Mouse (Mus musculus) limb, embryonic 10.5 days (tissue): ENCODE results near the gene Gcdh. TPM values are rescaled to one million over a fixed set of nuclear protein-coding genes. Genes with fewer than 3 reads are reported as not detected.

Experiments
- DNase-seq: peaks from one replicate; pipeline ENCODE4 v3.0.0-alpha.2; 2017; ENCODE audit warnings: low spot score
- H3K27ac ChIP-seq: fragments of 300-500 bp; sonication (generic); 2 replicates; pipeline ENCODE4 v1.5.1; 2016; ENCODE audit warnings: mild to moderate bottlenecking
- H3K27me3 ChIP-seq: fragments of 300-500 bp; sonication (generic); 2 replicates; pipeline ENCODE4 v1.6.1; 2016; ENCODE audit warnings: low read depth, mild to moderate bottlenecking; ENCODE audit not compliant: poor library complexity, severe bottlenecking
- H3K36me3 ChIP-seq: fragments of 300-500 bp; sonication (generic); 2 replicates; pipeline ENCODE4 v1.6.1; 2016; ENCODE audit warnings: mild to moderate bottlenecking, moderate library complexity
- H3K4me1 ChIP-seq: fragments of 300-500 bp; sonication (generic); 2 replicates; pipeline ENCODE4 v1.6.1; 2016
- H3K4me3 ChIP-seq: fragments of 300-500 bp; sonication (generic); 2 replicates; pipeline ENCODE4 v1.5.1; 2016; ENCODE audit warnings: mild to moderate bottlenecking, moderate library complexity
- H3K9me3 ChIP-seq: fragments of 300-500 bp; sonication (generic); replicated peaks from 2 replicates; pipeline ENCODE4 v1.6.1; 2016; ENCODE audit warnings: mild to moderate bottlenecking
- WGBS: fragments of 180-500 bp; shearing (Covaris S2); methylation state at CpG from one replicate; pipeline ENCODE4 v1.1.7; 2016; 5-methylcytosine and 5-hydroxymethylcytosine counted together
- polyA plus RNA-seq: library from polyadenylated mRNA; unstranded; fragments of >200 nt; fragmentation: Nextera tagmentation; extraction: Ambion mirVana; gene quantifications from 2 replicates; pipeline ENCODE4 v1.2.1, GENCODE M21; 2016

The Gcdh gene
- polyA plus RNA-seq, 1 experiment from 2014 or later: 54.2 TPM

DNA sequence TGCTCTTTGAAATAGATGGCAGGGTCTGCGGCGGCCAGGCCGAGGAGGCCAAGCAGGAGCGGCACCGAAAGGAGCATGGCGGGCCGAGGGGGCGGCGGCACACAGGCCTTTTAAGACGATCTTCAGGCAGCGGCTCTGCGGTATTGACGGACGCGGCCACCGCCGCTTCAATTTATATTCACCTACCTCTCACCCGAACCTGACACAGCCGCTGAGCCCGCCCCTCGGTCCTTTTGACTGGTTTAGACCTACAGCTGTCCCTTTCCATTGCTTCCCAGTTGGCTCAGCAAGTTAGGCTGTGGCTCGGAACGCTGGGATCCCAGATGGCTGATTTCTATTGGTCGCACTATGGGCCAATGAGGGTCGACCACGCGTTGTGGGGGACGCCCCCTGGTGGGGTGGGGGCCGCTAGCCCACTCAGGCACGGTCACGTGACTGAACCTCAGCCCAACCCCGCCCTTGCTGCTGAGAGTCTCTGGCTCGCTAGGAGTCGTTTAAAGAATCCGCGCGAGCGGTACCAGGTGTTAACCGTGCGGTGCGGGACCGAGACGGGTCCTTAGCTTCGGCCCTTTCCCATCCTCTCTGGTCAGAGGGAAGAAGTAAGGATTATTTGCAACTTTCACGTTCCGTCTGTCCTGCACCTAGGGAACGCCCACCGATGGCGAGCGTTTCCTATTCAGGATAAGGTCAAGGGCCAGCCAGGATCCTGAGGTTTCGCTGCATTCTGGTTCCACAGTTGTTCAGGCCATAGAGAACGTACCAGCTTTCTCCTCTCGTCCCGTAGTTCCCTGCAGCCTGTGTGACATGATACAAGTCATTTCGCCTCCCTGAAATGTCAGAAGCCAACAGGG, 46.8 kb downstream of the Gcdh start, which contains the start of gene Calr:
Gene Calr, minus strand, starts transcription at position 213 of the 851 bp plus-strand sequence.
- Histone ChIP-seq H3K27ac (peak within 1 kb of the TSS; percentile 94), H3K4me3 (peak within 1 kb of the TSS; percentile 95), H3K9me3 (no peaks in the 10 kb centered on the region), H3K27me3 (no peaks in the 10 kb centered on the region), H3K36me3 (peaks cover 42% of the 10 kb centered on the region), H3K4me1 (peaks cover 39% of the 10 kb centered on the region)
- DNase-seq: peak; percentile 99
- WGBS: under 1% methylated on average over 55 of the region's 55 CpGs

DNA sequence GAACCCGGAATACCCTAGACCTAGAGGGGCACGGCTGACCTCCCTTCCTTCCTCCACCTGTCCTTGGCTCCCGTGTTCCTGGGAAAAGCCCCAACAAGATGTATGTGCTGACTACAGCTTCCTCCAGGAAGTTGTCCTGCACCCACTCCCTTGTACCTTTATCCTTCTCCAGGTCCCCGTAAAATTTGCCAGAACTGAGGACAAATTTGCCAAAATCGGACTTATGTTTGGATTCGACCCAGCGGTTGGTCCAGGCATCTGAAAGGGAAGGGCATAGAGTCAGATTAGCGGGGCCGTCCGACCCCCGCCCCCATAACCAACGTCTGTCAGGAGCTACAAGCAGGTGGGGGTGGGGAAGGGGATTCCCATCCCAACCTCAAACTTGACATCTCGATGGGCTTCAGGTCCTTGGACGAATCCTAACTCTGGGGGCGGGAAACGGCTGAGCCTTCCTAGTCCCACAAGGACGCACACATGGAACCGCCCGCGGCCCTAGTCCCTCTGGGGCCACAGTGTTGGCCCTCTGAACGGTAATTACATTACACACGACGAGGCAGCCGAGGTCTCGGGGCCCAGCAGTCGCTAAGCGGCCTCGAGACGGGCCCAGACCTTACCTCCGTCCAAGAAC, 47.5 kb downstream of the Gcdh start:
- Histone ChIP-seq H3K4me1 (peaks cover 39% of the 10 kb centered on the region), H3K27me3 (no peaks in the 10 kb centered on the region), H3K36me3 (peaks cover 49% of the 10 kb centered on the region), H3K27ac (peak overlapping the region; percentile 94), H3K4me3 (peak overlapping the region; percentile 95), H3K9me3 (no peaks in the 10 kb centered on the region)
- no peak for DNase-seq
- under 1% methylated on average over 30 of the region's 30 CpGs for WGBS

DNA sequence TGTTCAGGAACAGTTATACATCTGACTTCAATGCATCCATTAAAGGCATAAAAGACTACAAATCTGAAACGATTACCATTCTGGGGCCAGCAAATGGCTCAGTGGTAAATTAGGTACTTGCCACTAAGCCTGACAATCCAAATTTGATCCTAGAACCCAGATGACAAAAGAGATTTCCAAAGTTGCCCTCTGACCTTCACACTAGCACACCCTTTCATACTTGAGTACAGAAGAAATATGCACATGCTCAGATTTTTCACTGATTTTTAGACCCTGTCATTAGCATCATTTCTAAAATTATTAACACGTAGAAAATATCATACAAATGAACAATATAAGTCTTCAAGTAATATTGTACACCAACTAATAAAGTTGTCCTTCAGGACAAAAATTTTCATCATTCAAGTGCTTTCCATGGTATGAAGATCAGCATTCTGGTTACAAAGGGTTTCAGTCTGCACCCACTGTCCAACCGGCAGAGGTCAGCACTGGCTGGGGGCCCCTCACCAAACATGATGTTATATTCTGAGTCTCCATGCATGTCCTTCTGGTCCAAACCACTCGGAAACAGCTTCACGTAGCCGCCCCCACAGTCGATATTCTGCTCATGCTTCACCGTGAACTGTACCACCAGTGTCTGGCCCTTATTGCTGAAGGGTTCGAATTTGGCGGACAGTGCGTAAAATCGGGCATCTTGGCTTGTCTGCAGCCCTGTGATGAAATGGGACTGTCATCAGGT, 48.2 kb downstream of the Gcdh start:
- H3K36me3 ChIP-seq: peaks cover 51% of the 10 kb centered on the region
- WGBS: 22% methylated on average over 12 of the region's 12 CpGs

DNA sequence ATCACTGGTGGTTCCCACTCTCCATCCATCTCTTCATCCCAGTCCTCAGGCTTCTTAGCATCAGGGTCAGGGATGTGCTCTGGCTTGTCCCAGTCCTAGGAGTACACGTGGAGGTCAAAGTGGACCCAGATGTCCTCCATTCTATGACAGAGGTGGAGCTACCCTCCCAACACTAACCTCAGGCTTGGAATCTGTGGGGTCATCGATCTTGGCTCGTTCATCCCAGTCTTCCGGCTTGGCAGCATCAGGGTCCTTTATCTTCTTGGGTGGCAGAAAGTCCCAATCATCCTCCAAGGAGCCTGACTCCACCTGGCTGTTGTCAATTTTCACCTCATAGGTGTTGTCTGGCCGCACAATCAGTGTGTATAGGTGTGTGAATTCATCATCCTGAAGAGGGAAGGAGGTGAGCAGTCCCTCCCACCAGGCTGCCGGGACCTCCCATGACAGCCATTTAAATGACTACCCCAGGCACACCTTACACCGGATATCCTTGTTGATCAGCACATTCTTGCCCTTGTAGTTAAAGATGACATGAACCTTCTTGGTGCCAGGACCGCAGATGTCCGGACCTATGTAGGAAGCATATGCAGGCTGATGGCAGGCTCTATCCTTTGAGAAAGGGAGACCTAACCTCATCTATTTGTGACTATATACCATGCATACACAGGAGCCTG, 49.2 kb downstream of the Gcdh start:
- Histone ChIP-seq H3K4me3 (peak overlapping the region; percentile 95), H3K9me3 (no peaks in the 10 kb centered on the region), H3K27ac (no peak overlapping the region), H3K36me3 (peaks cover 51% of the 10 kb centered on the region), H3K4me1 (peaks cover 43% of the 10 kb centered on the region), H3K27me3 (no peaks in the 10 kb centered on the region)
- DNase-seq: no peak
- 89% methylated on average over 9 of the region's 9 CpGs for WGBS

More for the DNA sequence above, 48.2 kb downstream of the Gcdh start:
- H3K27ac ChIP-seq: peak overlapping the region; percentile 94
- H3K27me3 ChIP-seq: no peaks in the 10 kb centered on the region
- peak overlapping the region; percentile 95 for H3K4me3 ChIP-seq
- H3K4me1 ChIP-seq: peaks cover 39% of the 10 kb centered on the region
- no peaks in the 10 kb centered on the region for H3K9me3 ChIP-seq
- peak; percentile 55 for DNase-seq

DNA sequence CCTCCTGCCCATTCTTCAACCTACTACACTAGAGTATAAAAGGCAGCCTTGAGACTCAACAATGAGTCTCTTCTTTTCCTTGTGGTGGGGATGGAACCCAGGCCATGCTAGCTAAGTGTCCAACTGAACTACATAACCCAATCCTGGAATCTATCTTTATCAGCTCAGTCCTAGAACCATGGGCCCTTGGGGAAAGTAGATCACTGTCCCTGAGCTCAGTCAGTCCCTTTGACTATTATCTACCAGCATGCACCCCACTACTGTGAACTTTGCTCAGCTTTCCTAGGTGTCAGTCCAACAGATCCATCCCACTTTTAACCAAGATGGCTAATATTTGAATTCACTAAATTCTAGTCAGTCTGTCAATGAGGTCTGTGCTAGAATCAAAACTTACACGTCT, 52.2 kb downstream of the Gcdh start:
- Histone ChIP-seq H3K4me3 (0 out of 2 replicates have a peak overlapping the region, but pooled peaks have one; percentile 14), H3K27ac (no peak overlapping the region), H3K9me3 (no peaks in the 10 kb centered on the region), H3K27me3 (no peaks in the 10 kb centered on the region), H3K36me3 (peaks cover 80% of the 10 kb centered on the region), H3K4me1 (peaks cover 54% of the 10 kb centered on the region)
- 78% methylated on average over 1 of the region's 1 CpGs for WGBS
- no peak for DNase-seq

DNA sequence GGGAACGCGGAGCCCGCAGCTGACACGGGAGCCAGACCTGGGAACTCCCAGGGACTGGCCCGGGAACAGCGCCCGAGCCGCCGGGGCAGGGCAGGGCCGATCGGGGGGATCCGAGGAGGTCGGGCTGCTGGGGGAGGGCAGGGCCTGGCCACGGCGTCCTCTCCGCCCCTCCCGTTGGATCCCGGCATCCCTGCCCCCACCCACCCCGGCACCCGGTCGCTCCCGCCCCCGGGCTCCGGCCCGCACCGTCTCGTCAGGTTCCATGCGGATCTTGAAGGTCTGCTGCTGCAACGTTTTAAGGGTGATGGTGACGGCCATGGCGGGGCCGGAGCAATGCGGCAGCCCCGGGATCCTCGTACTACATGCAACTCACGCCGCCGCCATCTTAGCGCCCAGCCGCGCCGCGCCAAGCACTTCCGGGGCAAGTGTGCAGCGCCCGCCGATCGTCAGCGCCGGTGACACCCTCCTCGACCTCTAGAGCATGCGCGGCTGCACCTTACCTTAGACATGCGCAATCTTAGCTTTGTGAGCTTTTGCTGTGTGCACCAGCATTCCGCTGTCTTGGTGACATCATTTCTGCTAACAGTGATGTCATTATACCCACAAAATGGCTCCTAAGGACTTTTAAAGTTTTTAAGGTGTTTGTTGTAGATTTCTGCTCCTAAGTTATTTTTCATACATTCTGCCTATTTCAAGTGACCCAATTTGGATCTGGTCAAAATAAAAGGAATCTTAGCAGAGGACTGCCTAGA, 53.3 kb downstream of the Gcdh start, which contains the start of gene Rad23a:
Gene Rad23a, minus strand, starts transcription at position 418 of the 752 bp plus-strand sequence.
- peaks cover 84% of the 10 kb centered on the region for H3K36me3 ChIP-seq
- H3K4me1 ChIP-seq: peaks cover 62% of the 10 kb centered on the region
- H3K27ac ChIP-seq: peak within 1 kb of the TSS; percentile 94
- peak; percentile 95 for DNase-seq
- no peaks in the 10 kb centered on the region for H3K9me3 ChIP-seq
- H3K4me3 ChIP-seq: peak within 1 kb of the TSS; percentile 77
- no peaks in the 10 kb centered on the region for H3K27me3 ChIP-seq
- under 1% methylated on average over 48 of the region's 55 CpGs for WGBS

DNA sequence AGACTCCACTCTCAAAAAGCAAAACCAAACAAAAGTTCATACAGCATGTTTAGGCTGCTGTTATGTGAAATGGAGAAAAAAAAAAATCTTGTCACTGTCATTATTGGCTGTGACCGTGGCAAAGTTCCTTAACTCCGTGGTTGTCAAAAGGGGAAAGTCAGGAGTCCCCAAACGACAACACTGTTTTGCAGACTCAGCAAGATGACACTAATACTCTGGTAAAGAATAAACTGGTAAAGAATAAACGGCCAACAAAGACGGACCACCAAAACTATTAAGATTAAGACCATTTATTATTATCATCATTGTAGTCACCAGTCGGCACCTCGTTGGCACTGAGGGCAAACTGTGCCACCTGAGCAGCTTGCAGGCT, 53.9 kb downstream of the Gcdh start:
- WGBS: 8% methylated on average over 7 of the region's 7 CpGs
- H3K27me3 ChIP-seq: no peaks in the 10 kb centered on the region

DNA sequence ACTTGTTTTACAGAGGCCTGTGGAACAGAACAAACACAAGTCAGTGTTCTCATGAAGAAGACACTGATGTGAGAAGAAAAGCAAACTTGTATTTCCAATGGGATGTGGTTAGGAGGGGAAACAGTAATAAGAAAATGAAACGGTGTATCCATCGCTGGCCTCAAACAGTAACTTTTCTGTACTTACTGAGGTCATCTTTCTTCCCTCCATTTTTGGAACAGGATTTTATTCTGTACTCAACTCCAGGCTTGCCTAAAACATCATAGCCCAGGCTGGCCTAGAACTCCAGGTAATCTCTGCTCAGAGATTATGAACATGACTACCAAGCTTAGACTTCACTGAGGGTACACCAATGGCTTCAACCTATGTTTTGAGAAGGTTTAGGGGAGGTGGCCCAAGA, 54.3 kb downstream of the Gcdh start:
- Histone ChIP-seq H3K27ac (no peak overlapping the region), H3K36me3 (peaks cover 83% of the 10 kb centered on the region), H3K9me3 (no peaks in the 10 kb centered on the region), H3K27me3 (no peaks in the 10 kb centered on the region), H3K4me1 (peaks cover 56% of the 10 kb centered on the region), H3K4me3 (peak overlapping the region; percentile 77)
- WGBS: 95% methylated on average over 2 of the region's 2 CpGs
- DNase-seq: no peak

More for the DNA sequence above, 53.9 kb downstream of the Gcdh start:
- Histone ChIP-seq H3K9me3 (no peaks in the 10 kb centered on the region), H3K4me3 (peak overlapping the region; percentile 77), H3K27ac (peak overlapping the region; percentile 94), H3K36me3 (peaks cover 83% of the 10 kb centered on the region), H3K4me1 (peaks cover 60% of the 10 kb centered on the region)
- no peak for DNase-seq

DNA sequence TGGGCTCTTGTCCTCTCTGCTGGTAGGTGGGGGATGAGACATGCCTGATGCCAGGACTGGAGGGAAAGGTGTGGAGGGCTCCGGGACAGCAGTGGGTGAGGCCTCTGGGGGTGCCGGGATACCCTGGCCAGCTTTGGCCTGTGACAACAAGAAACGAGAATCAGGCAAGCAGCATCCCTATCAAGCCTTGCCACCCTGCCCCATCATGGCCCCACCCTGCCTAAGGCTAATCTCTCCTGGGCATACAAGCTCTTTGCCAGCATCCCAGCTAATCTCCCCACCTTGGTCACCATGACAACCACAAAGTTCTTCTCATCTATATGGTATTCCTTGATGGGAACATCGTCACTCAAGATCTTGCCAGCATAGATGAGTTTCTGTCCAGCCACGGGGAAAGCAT, 55.2 kb downstream of the Gcdh start:
- DNase-seq: no peak
- WGBS: 87% methylated on average over 5 of the region's 5 CpGs
- Histone ChIP-seq H3K36me3 (peaks cover 83% of the 10 kb centered on the region), H3K4me1 (peaks cover 50% of the 10 kb centered on the region), H3K27me3 (no peaks in the 10 kb centered on the region), H3K27ac (peak overlapping the region; percentile 75; the same call in 1 of the 2 replicates), H3K4me3 (no peak overlapping the region), H3K9me3 (no peaks in the 10 kb centered on the region)

DNA sequence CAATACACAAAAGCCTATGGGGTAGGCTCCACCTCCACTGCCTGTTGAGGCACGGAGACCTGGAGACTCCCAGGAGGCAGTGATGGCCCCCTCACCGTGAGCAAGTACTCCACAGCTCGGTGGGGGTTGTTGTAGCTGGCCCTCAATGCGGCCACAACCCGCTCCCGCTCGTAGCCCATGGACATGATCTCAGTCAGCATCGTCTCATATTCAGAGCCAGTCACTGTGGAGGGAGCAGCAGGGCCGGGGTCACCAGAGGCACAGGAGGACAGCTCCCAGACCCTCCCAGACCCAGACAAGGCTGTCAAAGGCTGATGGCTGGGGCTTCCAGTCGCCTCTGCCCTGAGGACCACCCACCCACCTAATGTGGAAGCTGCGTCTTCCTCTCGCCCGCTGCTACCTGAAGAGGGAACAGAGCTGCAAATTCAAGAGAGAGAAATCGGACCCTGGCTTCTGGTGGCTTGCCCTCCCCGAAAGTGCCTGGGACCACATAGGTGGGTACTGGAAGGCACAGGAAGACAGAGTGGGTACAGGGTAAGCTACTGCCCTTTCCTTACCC, 55.7 kb downstream of the Gcdh start:
- H3K9me3 ChIP-seq: no peaks in the 10 kb centered on the region
- DNase-seq: no peak
- peak overlapping the region; percentile 31 for H3K4me3 ChIP-seq
- peaks cover 81% of the 10 kb centered on the region for H3K36me3 ChIP-seq
- H3K4me1 ChIP-seq: peaks cover 50% of the 10 kb centered on the region
- no peaks in the 10 kb centered on the region for H3K27me3 ChIP-seq
- 79% methylated on average over 15 of the region's 15 CpGs for WGBS
- H3K27ac ChIP-seq: peak overlapping the region; percentile 75

DNA sequence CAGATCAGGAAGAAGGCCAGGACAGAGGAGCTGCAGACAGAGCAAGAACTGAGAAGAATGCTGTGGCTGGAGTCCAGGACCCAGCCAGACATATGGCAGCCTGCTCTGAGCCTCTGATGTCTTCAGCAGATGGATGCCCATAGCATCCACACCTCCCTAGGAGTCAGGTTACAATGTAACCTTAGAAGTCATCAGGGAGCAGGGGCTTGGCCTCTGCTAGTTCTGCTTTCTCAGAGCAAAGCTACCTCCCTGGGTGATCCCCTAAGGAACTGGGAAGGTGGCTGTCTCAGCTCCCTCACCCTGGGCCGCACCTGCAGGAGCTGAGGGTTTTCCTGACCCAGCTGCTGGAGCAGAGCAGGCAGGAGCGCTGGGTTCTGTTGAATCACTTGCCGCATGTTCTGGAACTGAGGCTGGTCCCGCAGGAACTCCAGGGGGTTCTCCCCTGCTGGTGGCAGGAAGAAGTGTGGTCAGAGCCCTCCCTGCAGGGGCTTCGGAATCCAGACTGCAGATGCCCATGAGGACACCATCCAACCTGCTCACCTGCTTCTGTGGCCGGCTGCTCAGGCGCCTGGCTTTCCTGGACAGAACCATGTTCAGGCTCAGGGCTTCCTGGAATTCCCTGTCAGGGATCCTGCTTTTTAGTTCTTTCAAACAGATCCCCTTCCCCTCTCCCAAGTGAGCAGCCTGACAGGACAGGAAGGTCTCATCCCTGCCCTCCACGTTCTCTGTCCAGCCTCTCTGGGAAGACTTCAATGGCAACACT, 56.4 kb downstream of the Gcdh start:
- peaks cover 74% of the 10 kb centered on the region for H3K36me3 ChIP-seq
- 42% methylated on average over 8 of the region's 8 CpGs for WGBS
- peak; percentile 68 for DNase-seq
- peaks cover 49% of the 10 kb centered on the region for H3K4me1 ChIP-seq
- H3K9me3 ChIP-seq: no peaks in the 10 kb centered on the region
- H3K27me3 ChIP-seq: no peaks in the 10 kb centered on the region
- H3K4me3 ChIP-seq: peak overlapping the region; percentile 31
- H3K27ac ChIP-seq: peak overlapping the region; percentile 75
